Mouse (Mus musculus) testis, adult 2 months (tissue): ENCODE data around the gene Tmem108.

ENCODE experiments used
- CTCF ChIP-seq: fragments of 200-500 bp; IDR thresholded peaks from 2 replicates; pipeline ENCODE4 v1.5.1; 2012; ENCODE audit warnings: low read depth, mild to moderate bottlenecking, inconsistent platforms, low read length, moderate library complexity; ENCODE audit not compliant: control insufficient read depth, insufficient read depth, insufficient replicate concordance
- POLR2A ChIP-seq: fragments of 200-500 bp; IDR thresholded peaks from 2 replicates; pipeline ENCODE4 v1.6.1; 2012; ENCODE audit warnings: low read depth, mild to moderate bottlenecking, inconsistent platforms, low read length, moderate library complexity; ENCODE audit not compliant: control insufficient read depth

DNA sequence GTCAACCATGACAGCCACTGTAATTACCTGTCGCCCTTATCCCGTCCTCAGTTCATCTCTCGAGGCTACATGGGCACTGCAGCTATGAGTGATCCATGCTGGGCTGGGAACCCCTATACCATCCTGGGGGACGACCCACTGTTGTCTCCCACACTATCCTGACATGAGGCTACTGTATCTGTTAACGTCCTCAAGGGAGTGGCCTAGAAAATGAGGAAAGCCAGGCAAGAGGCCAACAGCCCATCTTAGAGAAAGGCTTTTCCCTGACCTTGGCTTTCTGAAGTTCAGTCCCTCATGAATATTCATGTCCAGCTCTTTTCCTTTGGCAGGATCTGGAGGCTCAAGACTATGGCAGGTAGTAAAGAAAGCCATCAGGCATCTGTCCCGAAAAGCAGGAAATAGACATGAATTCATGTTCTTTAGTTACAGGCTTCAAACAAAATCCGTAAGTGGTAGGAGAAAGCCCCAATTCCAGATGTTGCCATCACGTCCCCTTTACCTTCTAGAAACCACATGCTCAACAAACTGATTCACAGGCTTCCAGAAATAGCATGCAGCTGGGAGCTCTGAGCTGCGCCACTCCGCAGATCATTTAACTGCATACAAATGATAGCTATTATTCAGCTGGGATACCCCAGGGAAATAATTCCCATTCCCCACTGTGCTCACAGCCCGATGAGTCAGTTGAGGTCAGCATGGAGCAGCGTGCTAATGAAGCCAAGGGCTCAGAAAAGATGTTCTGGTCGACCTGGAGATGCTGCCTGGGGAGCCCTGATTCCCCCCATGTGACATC is 104.3 kb downstream of the Tmem108 start:
- TF ChIP-seq CTCF (no peak), POLR2A (no peak)
